Mouse (Mus musculus) thymus, postnatal 25 days (tissue): ENCODE measurements around the gene Batf2.
"Not testable (repeated sequence)": the region's sequence is repeated elsewhere in the genome, so short reads cannot be mapped to it uniquely, and the experiment has no call there.

ENCODE experiments used
- DNase-seq: peaks from one replicate; pipeline ENCODE4 v3.0.0; 2022

The Batf2 gene

DNA sequence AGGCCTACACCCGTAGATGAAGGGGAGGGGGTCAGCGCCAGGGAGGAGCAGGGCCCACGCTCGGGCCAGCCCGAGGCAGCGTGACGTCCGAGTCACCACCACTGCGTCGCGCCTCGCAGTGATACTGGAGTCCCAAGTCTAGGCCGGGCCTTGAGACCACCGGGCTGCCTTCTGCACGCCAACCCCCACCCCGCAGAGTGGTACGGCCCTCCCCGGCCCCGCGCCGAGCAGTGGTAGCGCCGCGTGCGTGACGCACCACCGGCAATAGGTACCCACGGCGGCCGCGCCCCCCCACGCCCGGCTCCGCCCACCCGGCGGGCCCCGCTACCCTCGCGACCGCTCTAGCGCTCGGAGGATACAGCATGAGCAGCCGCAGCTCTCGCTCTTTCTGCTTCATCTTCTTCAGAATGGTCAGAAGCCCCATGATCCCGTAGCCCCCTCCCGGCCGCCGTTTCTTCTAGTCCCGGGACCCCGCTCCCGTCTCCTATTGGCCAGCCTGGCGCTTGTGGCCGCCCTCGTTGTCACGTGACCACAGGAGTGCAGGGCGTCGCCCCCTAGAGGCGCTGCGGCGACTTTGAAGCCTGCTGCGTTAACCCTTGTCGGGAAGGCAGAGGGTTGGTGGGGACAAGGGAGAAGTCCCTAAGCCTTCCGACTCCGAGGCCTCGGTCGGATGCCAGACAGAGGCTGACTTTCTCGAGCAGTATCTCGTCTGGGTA, at the start of gene Batf2:
Batf2 (plus strand) TSS at position 306 of the 716 bp plus-strand sequence.
- DNase-seq, result peak; percentile 93

DNA sequence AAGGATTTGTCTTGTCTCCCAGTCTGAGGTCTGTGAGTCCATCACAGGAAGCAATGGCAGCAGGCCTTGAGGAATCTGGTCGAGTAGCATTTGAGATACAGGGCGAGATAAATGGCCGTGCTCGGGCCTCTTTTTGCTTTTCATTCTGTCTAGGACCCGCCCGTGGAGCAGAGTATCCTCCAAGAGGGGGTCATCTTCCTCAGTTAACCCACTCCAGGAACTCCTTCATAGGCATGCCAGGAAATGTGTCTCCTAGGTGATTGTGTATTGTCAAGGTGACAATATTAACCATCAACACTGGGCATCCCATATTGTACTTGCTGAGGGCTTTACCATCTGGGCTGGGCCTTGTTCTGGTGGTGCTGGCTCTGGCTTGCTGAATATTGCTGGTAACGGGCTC, 46.7 kb upstream of the Batf2 start, which contains the start of gene AC131692.1:
AC131692.1 (plus strand) TSS at position 301 of the 400 bp plus-strand sequence.
- DNase-seq, result no peak

DNA sequence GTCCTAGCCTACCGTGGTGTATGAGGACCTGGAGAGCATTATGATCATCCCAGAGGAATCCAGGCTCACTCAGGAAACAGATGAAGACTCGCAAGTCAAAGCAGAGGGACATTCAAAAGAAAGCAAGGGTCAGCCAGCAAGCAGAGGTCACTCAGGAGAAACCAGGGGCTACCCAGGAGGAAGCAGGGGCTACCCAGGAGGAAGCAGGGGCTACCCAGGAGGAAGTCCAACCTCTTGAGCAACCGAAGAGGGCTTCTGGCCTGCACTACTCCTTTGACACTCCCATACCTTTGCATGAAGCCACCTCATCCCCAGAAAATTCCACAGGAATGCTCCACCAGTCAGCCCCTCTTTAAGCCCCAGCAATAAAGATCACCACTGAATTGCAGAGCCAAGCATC, 42.9 kb upstream of the Batf2 start:
- DNase-seq, result no peak

DNA sequence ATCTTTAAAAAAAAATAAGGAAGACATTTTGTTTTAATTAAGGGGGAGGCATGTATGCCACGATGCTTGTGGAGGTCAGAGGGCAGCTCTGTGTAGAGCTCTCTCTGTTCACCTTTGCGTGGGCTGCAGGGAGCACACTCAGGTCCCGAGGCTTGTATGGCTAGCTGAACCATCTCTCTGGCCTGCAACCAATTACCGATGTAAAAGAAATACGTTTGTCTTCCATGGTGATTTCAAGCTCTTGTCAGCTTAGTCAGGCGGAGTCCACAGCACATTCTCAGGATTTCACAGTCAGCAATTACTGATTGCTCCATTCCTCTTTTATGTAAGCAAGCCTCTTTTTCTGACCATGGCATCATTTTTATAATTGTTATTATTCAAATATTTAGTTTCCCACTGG, 39.6 kb upstream of the Batf2 start:
- DNase-seq, result no peak

DNA sequence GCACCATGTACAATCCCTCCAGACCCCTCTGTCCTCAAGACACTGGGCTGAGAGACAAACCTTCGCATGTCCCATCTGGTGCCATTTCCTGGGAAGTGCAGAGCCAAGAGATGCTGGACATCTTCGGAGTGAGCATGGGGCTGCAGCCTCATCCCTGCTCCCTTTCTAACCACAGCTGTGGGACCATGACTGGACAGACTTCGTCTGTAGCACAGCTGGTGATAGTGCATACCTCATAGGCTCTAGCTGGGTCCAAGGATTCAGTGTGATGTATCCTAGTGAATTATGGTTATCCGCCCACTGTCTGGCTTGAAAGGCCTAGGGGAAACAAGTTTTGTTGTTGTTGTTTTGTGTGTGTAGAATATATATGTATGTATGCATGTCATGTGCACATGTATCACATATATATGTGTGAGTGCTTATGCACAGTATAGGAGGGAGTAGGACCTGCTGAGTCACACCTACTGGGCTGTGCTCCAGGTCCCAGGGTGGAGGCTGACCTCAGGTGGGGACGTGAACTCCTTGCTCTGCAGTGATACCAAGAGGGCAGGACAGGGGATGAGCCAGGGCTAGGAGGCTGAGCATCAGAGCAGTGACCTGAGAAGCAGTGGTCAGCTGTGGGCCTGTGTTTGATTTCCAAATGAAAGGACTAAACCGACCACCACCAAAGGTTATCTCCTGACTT, 38.5 kb upstream of the Batf2 start:
- DNase-seq, result no peak

DNA sequence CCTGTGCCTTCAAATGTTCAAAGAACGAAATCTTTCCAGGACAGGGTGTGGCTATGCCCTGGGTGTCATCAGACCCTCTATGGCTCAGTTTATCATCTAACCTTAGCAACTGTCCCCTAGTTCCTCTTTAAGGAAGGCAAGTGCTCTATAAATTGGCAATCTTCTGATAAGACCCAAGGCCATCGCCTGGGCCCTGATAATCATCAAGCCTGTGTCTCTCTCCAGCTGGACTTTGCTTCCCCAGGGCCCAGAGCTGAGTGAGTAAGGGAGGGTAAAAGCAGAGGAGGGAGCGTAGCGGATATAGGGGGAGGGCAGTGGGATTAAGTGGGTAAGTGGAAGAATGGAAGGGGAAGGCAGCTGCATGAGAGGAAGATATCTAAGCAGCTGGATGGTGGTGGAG, 36.3 kb upstream of the Batf2 start:
- no peak for DNase-seq

DNA sequence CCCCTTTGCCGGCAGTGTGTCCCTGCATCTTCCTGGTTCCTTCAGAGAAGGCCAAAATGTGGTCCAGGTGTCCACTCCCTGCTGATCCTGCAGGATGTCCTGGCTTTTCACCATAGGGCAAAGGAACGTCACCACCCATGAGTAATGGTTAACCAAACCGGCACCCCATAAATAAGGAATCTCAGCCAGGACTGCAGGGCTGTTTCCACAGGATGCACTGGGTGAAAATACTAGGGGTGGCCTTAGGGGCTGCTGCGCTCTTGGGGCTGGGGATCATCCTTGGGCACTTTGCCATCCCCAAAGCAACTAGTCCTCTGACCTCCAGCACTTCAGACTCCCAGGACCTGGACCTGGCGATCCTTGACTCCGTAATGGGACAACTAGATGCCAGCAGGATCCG, 35.2 kb upstream of the Batf2 start, which contains the start of gene Naaladl1:
Naaladl1 (plus strand) TSS at position 197 of the 400 bp plus-strand sequence.
- no peak for DNase-seq

DNA sequence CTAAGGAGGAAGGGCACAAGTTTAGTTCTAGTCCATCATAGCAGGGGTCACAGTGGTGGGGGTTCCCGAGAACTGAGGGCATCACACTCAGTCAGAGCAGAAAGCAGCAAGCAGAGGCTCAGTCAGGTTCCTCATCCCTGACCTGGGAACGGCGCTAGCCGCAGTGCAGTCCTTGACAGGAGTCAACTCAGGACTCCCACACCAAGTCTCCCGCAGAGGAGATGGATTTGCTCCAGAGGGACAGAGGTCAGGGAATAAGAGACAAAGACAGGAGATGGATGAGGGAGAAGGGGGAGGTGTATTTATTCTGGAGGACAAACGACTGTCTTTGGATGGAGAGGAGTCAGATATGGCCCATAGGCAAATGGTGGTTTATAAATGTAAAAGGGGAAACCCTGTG, 27.7 kb upstream of the Batf2 start:
- DNase-seq, result no peak

DNA sequence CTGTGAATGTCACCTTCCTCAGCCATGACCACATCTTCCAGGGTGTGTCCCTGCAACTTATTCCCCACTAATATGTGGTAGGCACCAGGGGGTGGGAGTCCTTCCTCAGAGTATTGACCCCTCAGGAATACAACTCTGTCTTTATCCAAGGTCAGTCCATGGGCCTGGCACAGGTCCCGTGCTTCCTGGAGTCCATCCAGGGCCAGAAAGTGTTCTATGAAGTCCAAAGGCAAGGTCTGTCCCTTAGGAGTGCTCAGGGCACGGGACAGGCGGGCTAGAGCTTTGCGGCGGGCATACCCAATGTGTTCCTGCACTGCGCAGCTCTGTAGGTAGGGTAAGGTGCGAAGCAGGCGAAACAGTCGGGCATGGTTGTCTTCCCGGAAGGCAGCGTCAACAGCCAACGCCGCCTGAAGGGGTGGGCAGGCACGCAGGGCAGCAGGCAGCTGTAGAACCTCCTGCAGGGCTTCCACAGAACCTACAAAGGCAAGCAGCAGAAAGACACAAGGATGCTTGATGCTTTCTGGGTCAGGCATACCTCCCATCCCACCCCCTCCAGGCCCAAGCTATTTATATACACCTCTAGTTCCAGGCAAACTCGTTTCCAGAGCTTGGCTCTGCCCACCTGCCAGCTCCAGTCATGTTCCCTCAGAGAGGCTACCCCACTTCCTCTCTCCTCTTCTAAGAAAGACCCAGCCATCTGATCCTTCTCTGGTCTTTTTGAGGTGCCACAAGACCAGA, 24.5 kb upstream of the Batf2 start:
- no peak for DNase-seq

DNA sequence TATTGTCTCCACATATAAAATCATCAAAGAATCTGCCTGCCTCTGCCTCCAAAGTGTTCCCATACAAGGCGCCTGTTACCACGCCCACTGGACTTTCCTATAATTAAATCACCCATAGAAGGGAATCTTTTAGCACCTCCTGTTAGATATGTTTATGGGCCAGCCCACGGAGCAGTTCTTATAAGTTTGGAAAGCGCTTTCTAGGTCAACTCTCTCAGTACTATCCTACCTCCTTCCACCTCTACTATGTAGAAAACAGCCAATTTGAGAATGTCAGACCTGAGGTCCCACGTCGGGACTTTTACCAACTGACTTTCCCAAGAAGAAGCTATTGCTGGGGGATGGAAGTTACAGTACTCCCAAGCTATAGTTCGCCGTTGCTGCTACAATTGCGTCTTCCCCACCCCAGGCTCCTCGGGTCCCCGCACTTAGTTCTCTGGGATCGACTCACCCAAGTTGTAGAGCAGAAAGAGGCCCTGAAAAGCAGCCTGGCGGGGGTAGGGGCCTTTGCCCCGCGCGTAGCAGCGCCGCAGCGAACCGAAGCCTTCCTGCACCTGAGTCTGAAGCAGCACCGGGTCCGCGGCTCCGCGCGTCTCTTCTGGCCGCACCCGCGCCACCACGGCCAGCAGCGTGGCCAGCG, 23.3 kb upstream of the Batf2 start:
- DNase-seq, result no peak

DNA sequence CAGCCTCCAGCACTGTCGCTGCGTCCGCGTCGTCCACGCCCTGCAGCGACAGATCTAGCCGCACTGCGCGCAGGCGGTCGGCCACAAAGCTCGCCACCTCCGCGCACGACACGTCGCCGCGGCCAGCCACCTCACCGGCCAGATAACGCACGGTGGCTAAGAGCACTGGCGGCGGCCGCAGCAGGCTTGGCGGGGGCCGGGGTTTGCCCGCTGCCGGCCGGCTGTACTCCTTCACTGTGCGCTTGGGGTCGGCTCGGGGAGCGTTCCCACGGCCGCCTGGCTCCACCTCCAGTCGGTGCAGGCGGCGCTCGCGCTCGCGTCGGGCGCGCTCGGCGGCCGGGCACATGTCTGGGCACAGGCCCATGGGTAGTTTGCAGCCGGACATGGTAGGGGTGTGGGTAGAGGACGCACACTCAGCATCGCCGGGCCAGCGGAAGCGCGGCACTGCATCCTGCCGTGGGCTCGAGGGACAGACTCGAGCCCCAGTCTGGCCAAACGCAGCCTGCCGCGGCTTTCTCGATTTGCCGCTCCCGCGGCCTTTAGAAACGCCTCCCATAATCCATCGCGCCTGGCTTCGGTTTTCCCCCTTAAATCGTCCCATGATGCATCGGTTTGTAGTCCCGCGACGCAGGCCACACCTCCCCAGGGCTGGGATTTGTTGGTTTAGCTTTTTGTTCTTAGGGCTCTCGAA, 22.7 kb upstream of the Batf2 start, which contains the start of gene Sac3d1:
Sac3d1 (minus strand) TSS at position 665 of the 691 bp plus-strand sequence.
- DNase-seq, result peak; percentile 90

DNA sequence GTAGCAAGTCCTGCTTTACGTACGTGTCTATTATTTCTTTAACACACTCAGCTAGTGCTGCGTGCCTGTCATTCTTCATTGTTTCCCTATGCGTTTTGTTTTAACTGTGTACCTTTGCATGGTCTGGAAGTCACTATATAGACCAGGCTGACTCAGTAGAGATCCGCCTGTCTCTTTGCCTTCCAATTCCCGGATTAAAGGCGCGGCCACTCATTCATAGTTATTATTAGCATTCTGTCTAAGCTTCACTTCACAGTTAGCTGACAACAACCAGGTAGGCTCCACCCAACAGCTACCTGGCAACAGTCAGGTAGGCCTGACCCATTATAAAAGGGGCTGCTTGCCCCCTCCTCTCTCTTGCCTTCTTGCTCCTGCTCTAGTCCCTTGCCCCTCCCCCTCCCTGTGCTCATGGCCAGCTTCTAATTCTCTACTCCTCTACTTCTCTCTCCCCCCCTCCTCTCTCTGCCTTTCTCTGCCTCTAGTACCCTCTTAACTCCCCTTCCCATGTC, 22.1 kb upstream of the Batf2 start:
- DNase-seq, result no peak

DNA sequence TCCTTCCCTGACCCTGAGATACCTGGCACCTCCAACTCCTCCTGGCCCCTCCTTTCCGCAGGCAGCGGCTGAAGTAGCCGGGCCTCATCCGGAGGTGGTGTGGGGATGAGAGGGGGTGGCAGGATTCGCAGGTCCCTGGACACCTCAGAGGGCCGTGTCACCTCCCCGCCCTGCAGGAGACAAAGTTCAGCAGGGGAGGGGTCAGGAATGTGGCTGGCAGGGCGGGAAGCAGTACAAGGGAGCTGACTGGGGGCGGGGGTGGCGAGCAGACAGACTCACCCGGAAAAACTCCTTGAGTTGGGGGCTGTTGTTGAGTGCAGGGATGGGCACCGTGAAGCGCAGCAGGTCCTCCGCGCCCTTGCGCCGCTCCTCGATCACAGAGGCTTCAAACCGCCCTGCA, 19.0 kb upstream of the Batf2 start:
- DNase-seq, result no peak

DNA sequence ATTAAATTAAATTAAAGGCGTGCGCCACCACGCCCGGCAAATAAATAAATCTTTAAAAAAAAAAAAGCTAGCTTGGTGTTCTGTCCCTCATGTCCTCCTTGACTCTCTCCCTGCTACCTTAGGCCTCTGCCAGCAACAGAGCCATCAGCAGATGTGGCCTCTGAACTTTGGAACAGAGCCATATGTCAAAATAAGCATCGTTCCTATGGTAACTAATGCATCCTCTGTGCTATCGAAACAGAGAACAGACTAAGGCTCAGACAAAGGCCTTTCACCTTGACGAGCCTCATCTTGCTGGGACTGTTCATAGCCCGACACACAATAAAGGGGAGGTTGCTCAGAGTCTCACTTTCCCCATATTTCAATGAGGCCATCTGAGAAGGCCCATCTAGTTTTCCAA, 17.5 kb upstream of the Batf2 start:
- DNase-seq, result no peak

DNA sequence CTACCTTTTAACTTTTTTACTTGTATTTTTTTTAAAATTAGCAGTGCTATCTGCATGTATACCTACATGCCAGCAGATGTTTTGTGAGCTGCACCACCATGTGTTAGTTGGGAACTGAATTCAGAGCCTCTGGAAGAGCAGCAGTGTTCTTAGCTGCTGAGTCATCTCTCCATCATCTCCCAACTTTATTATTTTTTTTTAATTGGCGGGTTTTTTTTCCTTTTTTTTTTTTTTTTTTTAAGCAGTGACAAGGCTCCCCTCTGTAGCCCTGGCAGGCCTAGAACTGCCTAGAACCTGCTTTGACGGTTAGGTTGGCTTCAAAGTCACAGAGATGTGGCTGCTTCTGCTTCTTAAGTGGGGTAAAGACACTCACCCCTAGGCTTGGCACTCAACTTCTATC, 15.9 kb upstream of the Batf2 start:
- DNase-seq, result no peak

DNA sequence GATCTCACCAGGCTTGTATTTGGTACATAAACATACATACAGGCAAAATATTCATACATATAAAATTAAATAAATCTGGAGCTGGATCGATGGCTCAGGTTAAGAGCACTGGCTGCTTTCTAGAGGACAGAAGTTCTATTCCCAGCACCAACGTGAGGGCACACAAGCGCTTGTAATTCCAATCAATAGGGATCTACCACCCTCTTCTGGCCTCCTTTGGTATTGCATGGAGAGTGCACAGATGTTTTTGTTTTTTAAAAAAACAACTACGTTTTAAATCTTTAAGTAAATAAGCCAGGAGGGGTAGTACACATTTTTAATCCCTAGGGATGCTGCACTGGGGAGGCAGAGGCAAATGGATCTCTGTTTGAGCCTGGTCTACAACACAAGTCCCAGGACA, 14.5 kb upstream of the Batf2 start:
- peak; percentile 48 for DNase-seq

DNA sequence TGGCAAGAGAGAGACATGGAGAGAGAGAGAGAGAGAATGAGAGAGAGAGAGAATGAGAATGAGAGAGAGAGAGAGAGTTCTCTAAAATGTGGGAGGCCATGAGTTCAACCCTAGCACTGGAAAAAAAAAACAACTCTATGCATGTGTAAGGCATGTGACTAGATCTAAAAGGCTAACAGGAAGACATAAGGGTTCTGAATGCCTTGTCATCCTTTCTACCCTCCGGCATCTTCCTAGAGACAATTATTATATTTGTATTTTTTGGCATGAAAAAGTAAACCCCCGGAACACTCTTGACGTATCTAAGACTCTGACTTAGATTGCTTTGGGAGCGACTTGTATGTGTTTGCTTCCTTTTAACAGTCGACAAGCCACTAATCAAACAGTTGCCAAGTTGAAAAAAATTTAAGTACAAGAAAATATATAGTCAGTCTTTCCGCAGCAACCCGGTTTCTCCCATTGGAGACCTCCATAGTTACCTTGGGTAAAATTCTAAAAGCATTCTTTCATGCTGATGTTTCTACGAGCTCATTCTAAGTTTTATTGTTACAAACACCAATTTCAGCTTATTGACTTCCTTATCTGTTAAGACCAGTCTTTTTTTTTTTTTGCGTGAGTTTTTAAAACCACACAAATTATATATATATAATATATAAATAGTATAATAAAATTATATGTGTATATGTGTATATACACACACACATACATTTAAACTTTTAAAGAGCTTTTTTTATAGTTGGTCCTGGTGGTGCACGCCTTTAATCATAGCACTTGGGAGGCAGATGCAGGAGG, 13.8 kb upstream of the Batf2 start:
- no peak for DNase-seq

DNA sequence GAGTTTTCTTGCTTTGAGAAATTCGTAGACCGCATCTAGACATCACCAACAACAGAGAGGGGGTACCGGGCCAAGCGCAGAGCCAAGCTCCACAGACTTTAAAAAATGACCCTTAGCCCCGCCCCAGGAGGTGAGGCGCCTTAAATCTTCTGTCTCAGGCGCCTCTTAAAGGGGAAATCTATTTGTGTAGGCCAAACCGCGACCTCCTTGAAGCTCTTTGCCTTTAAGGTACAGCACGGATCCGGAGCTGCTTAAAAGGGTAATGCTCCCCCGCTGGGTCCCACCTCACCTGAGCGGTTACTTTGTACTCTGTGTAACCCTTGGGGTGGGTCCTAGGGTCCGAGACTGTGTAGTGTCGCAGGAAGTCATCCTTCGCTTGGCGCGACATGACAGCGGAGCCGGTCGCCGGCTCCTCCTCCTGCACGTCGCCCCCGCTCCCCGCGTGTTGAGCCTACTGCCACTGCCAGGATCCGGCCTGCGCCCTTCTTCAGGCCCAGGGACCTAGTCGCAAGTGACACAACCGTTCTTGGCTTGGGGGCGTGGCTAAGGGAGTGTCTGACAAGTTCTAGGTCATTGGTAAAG, 12.9 kb upstream of the Batf2 start, which contains the start of gene Snx15:
Snx15 (minus strand) TSS at position 545 of the 582 bp plus-strand sequence.
- DNase-seq, result peak; percentile 97

DNA sequence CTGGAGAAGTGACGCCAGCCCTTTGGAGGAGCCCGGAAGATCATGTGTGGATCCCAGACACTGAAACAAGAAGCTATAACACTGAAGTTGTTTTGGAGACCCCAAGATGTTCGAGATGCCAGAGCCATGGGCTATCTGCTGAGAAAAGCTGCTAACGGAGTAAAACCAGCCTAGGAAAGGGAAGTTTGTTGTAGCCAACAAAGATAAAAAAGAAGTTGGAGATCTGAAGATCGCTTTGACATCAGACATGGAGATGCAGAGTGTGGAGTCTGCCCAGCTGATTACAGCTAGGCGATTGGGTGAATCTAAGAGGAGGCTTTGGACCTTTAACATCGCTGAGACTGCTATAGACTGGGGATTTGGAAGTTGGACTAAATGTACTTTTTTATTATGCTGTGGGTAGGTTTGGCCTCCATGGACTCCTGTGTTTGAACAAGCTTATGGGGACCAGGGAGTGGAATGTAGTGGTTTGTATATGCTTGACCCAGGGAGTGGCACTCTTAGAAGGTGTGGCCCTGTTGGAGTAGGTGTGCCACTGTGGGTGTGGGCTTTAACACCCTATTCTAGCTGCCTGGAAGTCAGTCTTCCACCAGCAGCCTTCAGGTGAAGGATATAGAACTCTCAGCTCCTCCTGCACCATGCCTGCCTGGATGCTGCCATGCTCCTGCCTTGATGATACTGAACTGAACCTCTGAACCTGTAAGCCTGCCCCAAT, 10.2 kb upstream of the Batf2 start:
- not testable (repeated sequence) for DNase-seq

DNA sequence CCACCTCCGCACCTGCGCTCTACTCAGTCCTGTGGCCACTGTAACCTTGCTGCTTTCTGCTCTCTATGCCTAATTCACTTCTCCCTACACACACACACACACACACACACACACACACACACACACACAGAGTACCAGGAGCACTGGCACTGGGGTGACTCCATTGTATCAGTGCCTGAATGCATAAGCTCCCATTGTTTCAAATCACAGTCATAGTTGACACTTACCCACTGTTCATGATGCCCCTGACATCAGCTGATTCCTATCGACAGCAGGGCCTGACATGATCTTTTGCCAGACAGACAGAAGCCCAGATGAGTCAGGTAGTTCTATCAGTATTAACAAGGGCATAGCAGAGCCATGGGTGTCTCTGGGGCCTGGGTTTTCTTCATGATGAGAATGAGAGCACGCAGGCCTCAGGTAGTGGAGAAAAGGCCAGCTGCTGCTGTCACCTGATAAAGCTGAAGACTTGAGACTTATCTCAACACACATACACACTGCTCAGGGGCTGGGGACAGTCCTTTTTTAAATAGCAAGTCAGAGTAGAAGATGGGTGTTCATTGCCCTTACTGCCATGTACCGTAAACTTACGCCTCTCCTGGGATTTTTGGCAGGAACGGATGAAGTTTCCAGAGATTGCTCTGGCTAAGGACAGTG, 8.5 kb upstream of the Batf2 start:
- DNase-seq, result no peak
